Mouse (Mus musculus) CH12.LX (cell line): ENCODE measurements around the gene Trpc2. TPM values are rescaled to one million over a fixed set of nuclear protein-coding genes. Genes with fewer than 3 reads are reported as not detected.

Experiments
- DNase-seq: peaks from one replicate; pipeline ENCODE4 v3.0.0-alpha.2; 2013; ENCODE audit errors: extremely low read depth
- H3K27ac ChIP-seq: 2 replicates; pipeline ENCODE4 v1.5.1; 2012; ENCODE audit warnings: low read depth, mild to moderate bottlenecking, control low read depth, moderate library complexity; ENCODE audit not compliant: insufficient read depth
- H3K27me3 ChIP-seq: replicated peaks from 2 replicates; pipeline ENCODE3; 2012; ENCODE audit warnings: inconsistent platforms
- H3K36me3 ChIP-seq, 2 experiments: replicated peaks in 1 of 2; 2 replicates each; pipeline versions ENCODE3 to v1.6.1; 2012; ENCODE audit warnings: inconsistent platforms in 1 of 2, low read length in 1 of 2, mild to moderate bottlenecking in 1 of 2, mixed read lengths in 1 of 2, moderate library complexity in 1 of 2; ENCODE audit not compliant: control insufficient read depth in 1 of 2, insufficient read depth in 1 of 2
- H3K4me1 ChIP-seq, 2 experiments: 2 replicates each; pipeline ENCODE4 v1.6.1; 2012; ENCODE audit warnings: inconsistent platforms in 1 of 2, moderate library complexity in 1 of 2; ENCODE audit not compliant: insufficient read depth in 2 of 2, control insufficient read depth in 1 of 2
- H3K4me2 ChIP-seq: 2 replicates; pipeline ENCODE4 v1.6.1; 2012; ENCODE audit warnings: low read depth, mild to moderate bottlenecking, control low read depth; ENCODE audit not compliant: poor library complexity, insufficient read depth, severe bottlenecking
- H3K4me3 ChIP-seq, 3 experiments: fragments of 150-350 bp in 1 of 3; sonication (generic) in 1 of 3; replicated peaks in 1 of 3; 2 replicates each; pipeline versions ENCODE3 to v1.5.1; 2011 to 2012; ENCODE audit warnings: low read depth in 2 of 3, low read length in 2 of 3, mild to moderate bottlenecking in 2 of 3, moderate library complexity in 2 of 3, control low read depth in 1 of 3, improper control_type of control experiment in 1 of 3, inconsistent platforms in 1 of 3, mixed read lengths in 1 of 3; ENCODE audit not compliant: poor library complexity in 1 of 3
- H3K79me2 ChIP-seq: replicated peaks from 2 replicates; pipeline ENCODE4 v1.6.1; 2012; ENCODE audit warnings: mild to moderate bottlenecking, moderate library complexity; ENCODE audit not compliant: control insufficient read depth, poor library complexity, insufficient read depth, severe bottlenecking; ENCODE audit errors: extremely low read depth
- H3K9ac ChIP-seq: 2 replicates; pipeline ENCODE4 v1.6.1; 2012; ENCODE audit warnings: low read depth, mild to moderate bottlenecking, control low read depth, moderate library complexity; ENCODE audit not compliant: insufficient read depth
- H3K9me3 ChIP-seq: replicated peaks from 2 replicates; pipeline ENCODE3; 2012; ENCODE audit warnings: low read length, inconsistent platforms, mixed read lengths
- BHLHE40 ChIP-seq: IDR thresholded peaks from 2 replicates; pipeline ENCODE4 v1.6.1; 2011; ENCODE audit warnings: mild to moderate bottlenecking, low read depth, low read length, improper control_type of control experiment
- CHD1 ChIP-seq: IDR thresholded peaks from 2 replicates; pipeline ENCODE4 v1.6.1; 2012; ENCODE audit warnings: low read depth, low read length, improper control_type of control experiment, inconsistent platforms
- CTCF ChIP-seq, 2 experiments: IDR thresholded peaks in 1 of 2; conservative IDR thresholded peaks in 1 of 2; 2 replicates each; pipeline ENCODE4 v1.5.1; 2011 to 2012; ENCODE audit warnings: low read depth in 2 of 2, low read length in 2 of 2, improper control_type of control experiment in 1 of 2, inconsistent platforms in 1 of 2, mild to moderate bottlenecking in 1 of 2, moderate library complexity in 1 of 2
- E2F4 ChIP-seq: IDR thresholded peaks from 2 replicates; pipeline ENCODE4 v1.6.1; 2011; ENCODE audit warnings: low read depth, low read length, improper control_type of control experiment; ENCODE audit not compliant: insufficient replicate concordance
- EP300 ChIP-seq: IDR thresholded peaks from 2 replicates; pipeline ENCODE4 v1.6.1; 2011; ENCODE audit warnings: low read length, improper control_type of control experiment
- GABPA ChIP-seq: IDR thresholded peaks from 2 replicates; pipeline ENCODE4 v1.6.1; 2012; ENCODE audit warnings: low read depth, low read length, improper control_type of control experiment, inconsistent platforms; ENCODE audit not compliant: insufficient replicate concordance
- JUN ChIP-seq: IDR thresholded peaks from 2 replicates; pipeline ENCODE4 v1.6.1; 2011; ENCODE audit warnings: low read depth, mild to moderate bottlenecking, low read length, improper control_type of control experiment, moderate library complexity; ENCODE audit not compliant: insufficient read depth
- KAT2A ChIP-seq: IDR thresholded peaks from 2 replicates; pipeline ENCODE4 v1.6.1; 2012; ENCODE audit warnings: low read length, improper control_type of control experiment, inconsistent platforms; ENCODE audit not compliant: insufficient replicate concordance
- MAX ChIP-seq: IDR thresholded peaks from 2 replicates; pipeline ENCODE4 v1.6.1; 2011; ENCODE audit warnings: low read length, improper control_type of control experiment
- MAZ ChIP-seq: IDR thresholded peaks from 2 replicates; pipeline ENCODE4 v1.6.1; 2012; ENCODE audit warnings: low read depth, mild to moderate bottlenecking, inconsistent platforms, low read length, improper control_type of control experiment, moderate library complexity
- NRF1 ChIP-seq: IDR thresholded peaks from 2 replicates; pipeline ENCODE4 v1.6.1; 2014; ENCODE audit warnings: low read depth, mild to moderate bottlenecking, inconsistent platforms, low read length, improper control_type of control experiment, moderate library complexity
- POLR2A ChIP-seq: IDR thresholded peaks from 2 replicates; pipeline ENCODE4 v1.6.1; 2011; ENCODE audit warnings: low read depth, mild to moderate bottlenecking, improper control_type of control experiment, low read length
- POLR2AphosphoS2 ChIP-seq: IDR thresholded peaks from 2 replicates; pipeline ENCODE4 v1.6.1; 2011; ENCODE audit warnings: low read depth, low read length, improper control_type of control experiment
- RAD21 ChIP-seq: IDR thresholded peaks from 2 replicates; pipeline ENCODE4 v1.6.1; 2011; ENCODE audit warnings: low read depth, mild to moderate bottlenecking, low read length, improper control_type of control experiment, moderate library complexity
- RCOR1 ChIP-seq: conservative IDR thresholded peaks from 2 replicates; pipeline ENCODE4 v1.6.1; 2012; ENCODE audit warnings: low read depth, mild to moderate bottlenecking, inconsistent platforms, low read length, improper control_type of control experiment
- SMC3 ChIP-seq: IDR thresholded peaks from 2 replicates; pipeline ENCODE4 v1.6.1; 2011; ENCODE audit warnings: low read depth, low read length, improper control_type of control experiment
- USF2 ChIP-seq: conservative IDR thresholded peaks from 2 replicates; pipeline ENCODE4 v1.6.1; 2011; ENCODE audit warnings: low read depth, low read length, improper control_type of control experiment
- ZC3H11A ChIP-seq: IDR thresholded peaks from 2 replicates; pipeline ENCODE4 v1.6.1; 2012; ENCODE audit warnings: low read depth, mild to moderate bottlenecking, inconsistent platforms, low read length, improper control_type of control experiment
- ZMIZ1 ChIP-seq: IDR thresholded peaks from 2 replicates; pipeline ENCODE4 v1.6.1; 2012; ENCODE audit warnings: low read depth, mild to moderate bottlenecking, inconsistent platforms, low read length, improper control_type of control experiment
- dilution Hi-C: fragments of 300-500 bp; cut with MboI; formaldehyde crosslinking; loops from 2 replicates; pipeline ENCODE4 v1.14.3; 2020; ENCODE audit warnings: low sequenced_read_pairs; ENCODE audit not compliant: extremely low pct_unique_long_range_greater_than_20kb, extremely low pct_ligation_motif_present
- in situ Hi-C: fragments of 300-500 bp; cut with MboI; formaldehyde crosslinking; loops from 3 replicates; pipeline ENCODE4 v1.14.3; 2019; ENCODE audit warnings: low sequenced_read_pairs, low pct_ligation_motif_present, low pct_unique_long_range_greater_than_20kb, mixed read lengths
- polyA plus RNA-seq: library from polyadenylated mRNA; unstranded; fragments of >175 nt; gene quantifications from 2 replicates; pipeline ENCODE4 v1.2.1, GENCODE M21; 2012; ENCODE audit warnings: low read depth; ENCODE audit not compliant: insufficient read length
- total RNA-seq, 2 experiments: library from RNA; depleted of rRNA; stranded (reverse); fragments of 300-350 nt in 1 of 2; fragments of >200 nt in 1 of 2; gene quantifications; 2 replicates each; pipeline ENCODE4 v1.2.3; 2012 to 2014

Trpc2 gene
- total and polyA plus RNA-seq, 3 experiments = 0.17 to 0.24 TPM; not detected in 1

DNA sequence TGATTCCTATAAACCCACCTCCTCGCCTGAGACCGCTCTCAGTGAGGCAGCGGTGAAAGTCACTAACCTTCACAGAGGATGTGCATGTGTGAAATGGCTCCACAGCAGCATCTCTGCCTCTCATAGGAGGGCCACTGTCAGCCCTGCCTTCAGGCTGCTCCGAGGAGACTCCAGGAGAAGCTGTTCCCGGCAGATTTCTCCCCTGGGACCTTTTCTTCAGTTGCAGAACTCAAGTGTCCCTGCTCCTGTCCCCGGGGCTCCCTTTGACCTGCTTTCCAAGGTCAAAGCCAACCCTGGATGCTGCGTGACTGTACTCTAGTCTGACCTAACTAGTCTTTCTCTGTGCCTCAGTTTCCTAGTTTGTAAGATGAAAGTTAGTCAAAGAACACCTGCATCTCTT lies 26.3 kb downstream of the Trpc2 start, which contains the start of gene Art5:
Gene Art5, minus strand, starts transcription at position 319 of the 400 bp plus-strand sequence.
- Histone ChIP-seq H3K9me3 (no peaks in the 10 kb centered on the region), H3K27ac (no peak within 1 kb of the TSS), H3K4me1 (peaks cover 2 to 5% of the 10 kb centered on the region in 2 experiments; a peak in 1 of 4 replicates), H3K9ac (no peak within 1 kb of the TSS), H3K27me3 (no peaks in the 10 kb centered on the region), H3K4me2 (no peak within 1 kb of the TSS), H3K4me3 (no peak within 1 kb of the TSS), H3K79me2 (no peaks in the 10 kb centered on the region), H3K36me3 (no peaks in the 10 kb centered on the region)
- in situ Hi-C loops = no loop called here
- DNase-seq = no peak
- TF ChIP-seq BHLHE40 (no peak), ZMIZ1 (no peak), USF2 (no peak), KAT2A (no peak), POLR2A (no peak)
- dilution Hi-C loops = no loop called here

DNA sequence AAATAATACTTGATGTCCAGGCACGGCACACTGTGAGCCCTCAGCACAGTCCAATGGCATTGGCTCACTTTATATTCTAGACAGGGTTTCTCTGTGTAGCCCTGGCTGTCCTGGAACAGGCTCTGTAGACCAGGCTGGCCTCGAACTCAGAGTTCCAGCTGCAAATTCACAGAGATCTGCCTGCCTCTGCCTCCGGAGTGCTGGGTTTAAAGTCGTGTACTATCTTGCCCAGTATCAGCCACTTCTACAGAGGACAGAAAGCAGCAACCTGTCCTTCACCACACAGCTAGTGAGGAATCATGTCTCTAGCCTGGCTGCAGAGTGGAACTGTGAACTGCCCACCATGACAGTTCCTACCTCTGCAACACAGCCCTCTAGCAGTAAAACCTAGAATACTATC lies 26.8 kb downstream of the Trpc2 start:
- TF ChIP-seq MAZ (no peak), EP300 (no peak), SMC3 (no peak), ZC3H11A (no peak), NRF1 (no peak), POLR2AphosphoS2 (no peak), JUN (no peak), MAX (no peak), RCOR1 (no peak), KAT2A (no peak), USF2 (no peak), POLR2A (no peak), CTCF (conservative IDR thresholded peaks at IDR 0.05 in 1 of 2, IDR thresholded peaks at IDR 0.05 in 1 of 2; ENCODE audit: low read depth in 2 of 2, low read length in 2 of 2) (no peak), RAD21 (no peak), E2F4 (no peak), CHD1 (no peak), GABPA (no peak)
- peaks cover 2 to 5% of the 10 kb centered on the region in 2 experiments; a peak in 1 of 4 replicates for H3K4me1 ChIP-seq

More for the DNA sequence above, 26.8 kb downstream of the Trpc2 start:
- in situ Hi-C loops (no loop called here), dilution Hi-C loops (no loop called here)
- no peak overlapping the region for H3K4me3 ChIP-seq
- no peaks in the 10 kb centered on the region for H3K27me3 ChIP-seq
- no peak overlapping the region for H3K4me2 ChIP-seq
- no peaks in the 10 kb centered on the region for H3K79me2 ChIP-seq
- H3K36me3 ChIP-seq = no peaks in the 10 kb centered on the region
- no peak overlapping the region for H3K27ac ChIP-seq
- DNase-seq = no peak
- H3K9ac ChIP-seq = no peak overlapping the region
- no peaks in the 10 kb centered on the region for H3K9me3 ChIP-seq
